Mouse (Mus musculus): ENCODE data around the gene Gm9507. TPM values are rescaled to one million over a fixed set of nuclear protein-coding genes. Genes with fewer than 3 reads are reported as not detected.

The Gm9507 gene
- not detected for polyA plus RNA-seq (2017; shearing (Covaris generic))

DNA sequence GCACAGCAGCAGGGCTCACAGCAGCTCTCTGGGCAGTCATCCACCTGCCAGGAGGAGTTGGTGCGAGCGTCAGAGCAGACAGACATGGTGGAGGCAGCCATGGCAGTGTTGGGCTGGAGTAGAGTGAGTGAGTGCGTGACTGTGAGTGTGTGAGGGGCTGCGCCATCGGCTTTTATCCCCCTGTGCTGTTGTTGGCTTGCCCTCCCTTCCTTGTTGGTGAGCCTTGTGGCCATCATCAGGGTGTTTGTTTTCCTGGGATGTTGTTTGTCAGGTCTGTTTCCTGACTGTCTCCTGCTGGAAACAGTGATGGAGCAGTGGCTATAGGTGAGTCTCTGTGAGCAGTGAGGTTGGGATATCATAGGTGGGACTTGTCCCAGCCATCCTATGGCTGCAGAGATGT, at the start of gene Gm9507:
TSS of gene Gm9507 (minus strand) at position 101 of the 400 bp plus-strand sequence.

GRCm38 (mm10) chr10:77852559-77852958, 40.9 kb upstream of the Gm9507 start, which contains the start of gene Gm10318:
Gene Gm10318, plus strand, starts transcription at chr10:77852859.

GRCm38 (mm10) chr10:77846503-77846902, 34.9 kb upstream of the Gm9507 start, which contains the start of gene Gm36176:
Gene Gm36176, plus strand, starts transcription at chr10:77846803.

GRCm38 (mm10) chr10:77835647-77836046, 24.0 kb upstream of the Gm9507 start, which contains the start of gene Krtap10-10:
Gene Krtap10-10, plus strand, starts transcription at chr10:77835947.

GRCm38 (mm10) chr10:77826951-77827350, 15.3 kb upstream of the Gm9507 start, which contains the start of gene Krtap10-4:
Gene Krtap10-4, minus strand, starts transcription at chr10:77827095.

DNA sequence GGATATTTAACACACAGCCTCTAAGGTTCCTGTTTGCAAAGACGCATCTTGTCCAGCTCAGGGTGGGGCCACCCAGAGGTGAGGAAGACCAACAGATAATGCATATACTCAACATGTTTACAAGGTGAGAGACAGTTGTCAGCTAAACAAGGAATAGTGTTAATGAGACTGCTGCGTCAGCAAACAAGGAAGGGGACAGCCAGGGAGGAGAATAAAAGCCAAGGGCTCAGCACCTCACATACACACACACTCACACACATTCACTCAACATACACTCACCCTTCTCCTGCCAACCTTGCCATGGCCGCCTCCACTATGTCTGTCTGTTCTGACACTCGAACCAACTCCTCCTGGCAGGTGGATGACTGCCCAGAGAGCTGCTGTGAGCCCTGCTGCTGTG, 2.7 kb upstream of the Gm9507 start, which contains the start of gene Gm2696:
TSS of gene Gm2696 (plus strand) at position 301 of the 400 bp plus-strand sequence.

DNA sequence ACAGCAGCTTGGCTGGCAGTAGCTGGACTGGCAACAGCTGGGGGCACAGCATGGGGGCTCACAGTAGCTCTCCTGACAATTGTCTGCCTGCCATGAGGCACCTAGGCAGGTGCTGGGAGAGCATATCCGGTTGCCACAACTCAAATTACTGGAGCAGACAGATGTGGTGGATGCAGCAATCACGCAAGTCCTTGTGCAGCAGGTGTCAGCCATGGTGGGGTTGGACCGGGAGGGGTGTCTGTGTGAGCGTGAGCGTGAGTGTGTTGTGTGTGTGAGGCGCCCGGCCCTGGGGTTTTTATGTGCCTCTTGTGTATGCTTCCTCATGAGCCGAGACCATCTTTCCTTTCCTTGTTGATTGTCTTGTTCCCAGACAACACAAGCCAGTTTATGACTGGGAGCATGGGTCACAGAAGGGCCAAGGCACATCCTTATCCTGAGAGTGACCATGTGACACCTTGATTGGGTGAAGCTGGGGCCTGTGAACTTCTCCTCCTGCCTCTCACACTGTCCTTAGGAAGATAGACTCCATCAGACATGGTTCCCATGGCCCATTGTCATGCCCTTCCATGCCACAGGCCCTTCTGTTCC, 12.6 kb downstream of the Gm9507 start, which contains the start of gene Gm19668:
TSS of gene Gm19668 (minus strand) at position 213 of the 588 bp plus-strand sequence.

DNA sequence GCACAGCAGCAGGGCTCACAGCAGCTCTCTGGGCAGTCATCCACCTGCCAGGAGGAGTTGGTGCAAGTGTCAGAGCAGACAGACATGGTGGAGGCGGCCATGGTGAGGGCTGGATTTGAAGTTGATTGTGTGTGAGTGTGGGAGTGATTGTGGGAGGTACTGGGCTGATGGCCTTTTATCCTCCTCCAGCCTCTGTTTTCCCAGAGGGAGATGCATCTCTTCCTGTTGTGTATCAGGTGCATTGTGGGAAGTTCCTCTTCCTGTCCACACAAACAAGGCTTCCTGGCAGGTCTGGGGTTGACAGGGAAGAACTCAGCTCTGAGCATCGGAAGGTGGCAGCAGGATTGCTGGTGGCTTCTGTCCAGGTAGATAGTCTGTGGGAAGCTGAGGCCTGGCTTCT, 16.7 kb downstream of the Gm9507 start, which contains the start of gene Gm9639:
TSS of gene Gm9639 (minus strand) at position 101 of the 400 bp plus-strand sequence.

GRCm38 (mm10) chr10:77787876-77788275, 23.8 kb downstream of the Gm9507 start, which contains the start of gene Gm7137:
Gene Gm7137, minus strand, starts transcription at chr10:77788200.

GRCm38 (mm10) chr10:77782442-77782841, 29.2 kb downstream of the Gm9507 start, which contains the start of gene Gm3250:
Gene Gm3250, minus strand, starts transcription at chr10:77782542.

DNA sequence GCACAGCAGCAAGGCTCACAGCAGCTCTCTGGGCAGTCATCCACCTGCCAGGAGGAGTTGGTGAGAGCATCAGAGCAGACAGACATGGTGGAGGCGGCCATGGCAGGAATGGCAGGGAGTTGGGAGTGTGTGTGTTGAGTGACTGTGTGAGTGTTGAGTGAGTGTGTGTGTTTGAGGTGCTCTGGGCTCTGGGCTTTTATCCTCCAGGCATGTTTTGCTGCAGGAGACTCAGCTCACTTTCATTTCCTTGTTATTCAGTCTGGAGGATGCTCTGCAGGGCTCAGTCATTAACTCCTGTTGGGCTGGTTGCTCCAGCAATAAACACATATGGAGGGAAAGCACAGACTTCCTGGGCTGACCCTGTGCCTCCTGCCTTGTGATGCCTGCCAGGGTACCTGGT, 34.8 kb downstream of the Gm9507 start, which contains the start of gene Gm7138:
TSS of gene Gm7138 (minus strand) at position 101 of the 400 bp plus-strand sequence.

DNA sequence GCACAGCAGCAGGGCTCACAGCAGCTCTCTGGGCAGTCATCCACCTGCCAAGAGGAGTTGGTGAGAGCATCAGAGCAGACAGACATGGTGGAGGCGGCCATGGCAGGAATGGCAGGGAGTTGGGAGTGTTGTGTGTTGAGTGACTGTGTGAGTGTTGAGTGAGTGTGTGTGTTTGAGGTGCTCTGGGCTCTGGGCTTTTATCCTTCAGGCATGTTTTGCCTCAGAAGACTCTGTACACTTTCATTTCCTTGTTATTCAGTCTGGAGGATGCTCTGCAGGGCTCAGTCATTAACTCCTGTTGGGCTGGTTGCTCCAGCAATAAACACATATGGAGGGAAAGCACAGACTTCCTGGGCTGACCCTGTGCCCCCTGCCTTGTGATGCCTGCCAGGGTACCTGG, 40.4 kb downstream of the Gm9507 start, which contains the start of gene Gm3238:
TSS of gene Gm3238 (minus strand) at position 101 of the 400 bp plus-strand sequence.

Other genes with a start within 250 kb of the Gm9507 start
- gene Pttg1ip, start 230.1 kb downstream of the Gm9507 start, polyA plus RNA-seq (2017; shearing (Covaris generic)) = 101 TPM
- 109 TPM for gene Sumo3, start 205.7 kb downstream of the Gm9507 start, polyA plus RNA-seq (2017; shearing (Covaris generic))
- not detected for gene Gm49325, start 205.6 kb downstream of the Gm9507 start, polyA plus RNA-seq (2017; shearing (Covaris generic))
- 48.5 TPM for gene Ube2g2, start 189.6 kb downstream of the Gm9507 start, polyA plus RNA-seq (2017; shearing (Covaris generic))
- 0.26 TPM for gene Tspear, start 125.3 kb downstream of the Gm9507 start, polyA plus RNA-seq (2017; shearing (Covaris generic))
- not detected for gene Gm19402, start 121.1 kb downstream of the Gm9507 start, polyA plus RNA-seq (2017; shearing (Covaris generic))
- not detected for gene Gm9508, start 114.6 kb downstream of the Gm9507 start, polyA plus RNA-seq (2017; shearing (Covaris generic))
- gene Gm10272, start 105.2 kb downstream of the Gm9507 start, polyA plus RNA-seq (2017; shearing (Covaris generic)) = not detected
- gene Gm10024, start 100.4 kb downstream of the Gm9507 start, polyA plus RNA-seq (2017; shearing (Covaris generic)) = not detected
- gene Gm10142, start 96.0 kb downstream of the Gm9507 start, polyA plus RNA-seq (2017; shearing (Covaris generic)) = not detected
- gene Krtap12-1, start 91.2 kb downstream of the Gm9507 start, polyA plus RNA-seq (2017; shearing (Covaris generic)) = not detected
- not detected for gene Gm10100, start 85.4 kb downstream of the Gm9507 start, polyA plus RNA-seq (2017; shearing (Covaris generic))
- gene Gm18596, start 69.2 kb downstream of the Gm9507 start, polyA plus RNA-seq (2017; shearing (Covaris generic)) = not detected
- gene Gm9736, start 60.5 kb downstream of the Gm9507 start, polyA plus RNA-seq (2017; shearing (Covaris generic)) = not detected
- not detected for gene Gm3233, start 52.2 kb downstream of the Gm9507 start, polyA plus RNA-seq (2017; shearing (Covaris generic))
- gene Gm3238, start 40.5 kb downstream of the Gm9507 start, polyA plus RNA-seq (2017; shearing (Covaris generic)) = not detected
- not detected for gene Gm7138, start 34.9 kb downstream of the Gm9507 start, polyA plus RNA-seq (2017; shearing (Covaris generic))
- gene Gm3250, start 29.3 kb downstream of the Gm9507 start, polyA plus RNA-seq (2017; shearing (Covaris generic)) = not detected
- not detected for gene Gm7137, start 23.6 kb downstream of the Gm9507 start, polyA plus RNA-seq (2017; shearing (Covaris generic))
- not detected for gene Gm9639, start 16.8 kb downstream of the Gm9507 start, polyA plus RNA-seq (2017; shearing (Covaris generic))
- not detected for gene Gm19668, start 12.7 kb downstream of the Gm9507 start, polyA plus RNA-seq (2017; shearing (Covaris generic))
- not detected for gene Gm2696, start 2.8 kb upstream of the Gm9507 start, polyA plus RNA-seq (2017; shearing (Covaris generic))
- not detected for gene Krtap10-4, start 15.3 kb upstream of the Gm9507 start, polyA plus RNA-seq (2017; shearing (Covaris generic))
- not detected for gene Krtap10-10, start 24.1 kb upstream of the Gm9507 start, polyA plus RNA-seq (2017; shearing (Covaris generic))
- not detected for gene Gm36176, start 35.0 kb upstream of the Gm9507 start, polyA plus RNA-seq (2017; shearing (Covaris generic))
- not detected for gene Gm10318, start 41.0 kb upstream of the Gm9507 start, polyA plus RNA-seq (2017; shearing (Covaris generic))
- gene Gm3285, start 50.1 kb upstream of the Gm9507 start, polyA plus RNA-seq (2017; shearing (Covaris generic)) = not detected
- gene Lrrc3, start 90.7 kb upstream of the Gm9507 start, polyA plus RNA-seq (2017; shearing (Covaris generic)) = 0.11 TPM
- gene Trpm2, start 158.7 kb upstream of the Gm9507 start, polyA plus RNA-seq (2017; shearing (Covaris generic)) = 0.49 TPM
- 8.2 TPM for gene 1810043G02Rik, start 166.7 kb upstream of the Gm9507 start, polyA plus RNA-seq (2017; shearing (Covaris generic))
- gene Pfkl, start 198.2 kb upstream of the Gm9507 start, polyA plus RNA-seq (2017; shearing (Covaris generic)) = 69.3 TPM
- not detected for gene Dnmt3l, start 230.1 kb upstream of the Gm9507 start, polyA plus RNA-seq (2017; shearing (Covaris generic))
- gene Aire, start 231.8 kb upstream of the Gm9507 start, polyA plus RNA-seq (2017; shearing (Covaris generic)) = 0.34 TPM